Mouse (Mus musculus) layer of hippocampus, postnatal 14 days (tissue): ENCODE measurements around the gene Kif6. TPM values are rescaled to one million over a fixed set of nuclear protein-coding genes. Genes with fewer than 3 reads are reported as not detected.

Experiments
- DNase-seq, 2 experiments: peaks; one replicate each; pipeline ENCODE4 v3.0.0; 2021 to 2022; ENCODE audit warnings: low spot score in 2 of 2, mixed read lengths in 1 of 2
- total RNA-seq, 2 experiments: library from RNA; stranded (reverse); gene quantifications; 2 replicates each; pipeline ENCODE4 v1.2.3; 2021

Gene Kif6
- total RNA-seq, 2 experiments from 2014 or later, result 3.9 to 4.8 TPM

GRCm38 (mm10) chr17:49652800-49653199 lies 37.9 kb downstream of the Kif6 start:
- DNase-seq, result no peak

- DNase-seq, result no peak
Observed at GRCm38 (mm10) chr17:49661626-49662025, 46.7 kb downstream of the Kif6 start.

- DNase-seq, result peak in 1 of 2 experiments; percentile 25
Observed at GRCm38 (mm10) chr17:49666728-49667127, 51.8 kb downstream of the Kif6 start.

- no peak for DNase-seq
Observed at GRCm38 (mm10) chr17:49668296-49668695, 53.4 kb downstream of the Kif6 start.

GRCm38 (mm10) chr17:49671921-49672339 lies 57.0 kb downstream of the Kif6 start:
- no peak for DNase-seq

GRCm38 (mm10) chr17:49672421-49672820 lies 57.5 kb downstream of the Kif6 start:
- no peak for DNase-seq

DNA sequence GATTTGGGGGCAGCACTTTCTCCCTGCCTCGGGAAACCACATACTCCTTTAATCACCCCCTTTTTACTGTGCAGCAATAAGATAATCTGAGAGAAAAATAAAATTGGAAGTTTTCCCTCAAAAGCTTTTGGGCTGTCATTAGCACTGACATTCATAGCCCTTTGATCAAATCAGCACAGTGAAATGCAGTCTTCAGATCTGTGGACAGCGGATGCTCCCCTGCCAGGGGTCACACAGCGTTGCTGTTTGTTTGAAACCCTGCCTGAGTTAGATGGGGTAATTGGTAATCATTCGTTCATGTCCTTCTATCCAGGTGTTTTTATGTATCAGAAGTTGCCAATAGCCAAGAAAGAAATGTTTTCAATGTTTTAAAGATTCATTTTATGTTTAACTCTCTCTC lies 60.7 kb downstream of the Kif6 start:
- no peak for DNase-seq

DNA sequence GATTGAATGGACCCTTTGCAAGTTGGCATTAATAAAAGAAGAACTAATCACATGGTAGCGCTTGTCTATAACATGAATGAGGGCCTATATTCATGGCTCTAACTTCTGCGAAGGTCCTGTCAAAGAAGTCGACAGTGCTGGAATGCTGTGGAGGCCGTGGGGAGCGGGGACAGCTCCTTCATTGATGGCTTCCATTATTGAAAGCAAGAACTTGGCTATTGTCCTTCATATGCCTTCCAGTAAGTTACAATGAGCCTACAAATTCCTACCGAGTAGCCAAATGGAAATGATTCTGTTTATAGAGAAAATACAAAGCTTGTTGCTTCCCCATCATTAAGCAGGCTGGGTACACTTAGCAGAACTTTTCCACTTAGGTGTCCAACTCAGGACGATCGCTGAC lies 66.5 kb downstream of the Kif6 start:
- no peak for DNase-seq

- DNase-seq, result no peak
Observed at GRCm38 (mm10) chr17:49684146-49684545, 69.2 kb downstream of the Kif6 start.

GRCm38 (mm10) chr17:49690607-49691454 lies 75.9 kb downstream of the Kif6 start:
- DNase-seq, result no peak

- DNase-seq, result no peak
Observed at GRCm38 (mm10) chr17:49691455-49691805, 76.5 kb downstream of the Kif6 start.

GRCm38 (mm10) chr17:49693206-49693605 lies 78.3 kb downstream of the Kif6 start:
- no peak for DNase-seq

DNA sequence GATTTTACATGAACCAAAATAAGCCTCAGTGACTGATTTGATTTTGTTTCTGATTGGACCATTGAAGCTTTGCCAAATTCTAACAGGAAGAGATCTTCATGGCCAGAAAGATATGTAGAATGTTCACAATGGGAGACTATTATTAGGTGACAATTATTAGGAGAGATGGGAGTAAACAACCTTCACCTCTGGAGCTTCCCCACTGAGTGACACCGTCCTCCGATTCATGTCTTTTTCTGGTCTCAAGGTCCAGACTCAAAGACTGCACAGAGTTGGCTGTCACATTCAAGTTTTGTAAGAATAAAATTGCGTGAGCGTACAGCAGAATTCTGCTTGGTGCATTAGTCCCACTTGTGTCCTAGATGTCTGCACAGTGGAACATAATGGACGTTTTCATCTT lies 82.3 kb downstream of the Kif6 start:
- DNase-seq, result no peak

GRCm38 (mm10) chr17:49703492-49704249 lies 88.7 kb downstream of the Kif6 start:
- DNase-seq, result peak; percentile 55 to 90

GRCm38 (mm10) chr17:49709192-49709591 lies 94.3 kb downstream of the Kif6 start:
- DNase-seq, result peak in 1 of 2 experiments; percentile 52

DNA sequence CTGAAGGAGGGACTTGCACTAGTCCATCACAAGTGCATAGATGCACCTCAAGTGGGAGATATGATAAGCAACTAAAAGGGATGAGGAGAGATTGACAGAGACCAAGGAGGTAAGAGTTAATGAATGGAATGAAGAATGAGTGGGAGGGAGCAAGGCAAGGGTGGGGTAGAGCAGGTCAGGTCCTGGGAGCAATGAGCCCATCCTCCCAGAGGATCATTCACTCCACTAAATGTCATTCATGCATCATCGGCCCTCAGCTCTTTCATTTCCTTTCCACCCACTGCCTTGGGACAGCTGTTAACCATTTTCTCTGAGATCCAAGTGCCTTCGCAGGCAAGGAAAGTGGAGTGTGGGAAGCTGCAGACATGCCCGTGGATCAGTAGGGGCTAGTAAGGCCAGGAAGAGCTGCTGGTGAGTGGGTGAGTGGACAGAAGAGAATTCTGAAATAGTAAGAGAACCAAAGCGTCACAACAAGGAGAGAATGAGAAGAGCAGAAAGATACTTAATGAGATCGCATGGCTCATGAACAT lies 95.2 kb downstream of the Kif6 start:
- no peak for DNase-seq

- no peak for DNase-seq
Observed at GRCm38 (mm10) chr17:49726206-49726605, 111.3 kb downstream of the Kif6 start.

DNA sequence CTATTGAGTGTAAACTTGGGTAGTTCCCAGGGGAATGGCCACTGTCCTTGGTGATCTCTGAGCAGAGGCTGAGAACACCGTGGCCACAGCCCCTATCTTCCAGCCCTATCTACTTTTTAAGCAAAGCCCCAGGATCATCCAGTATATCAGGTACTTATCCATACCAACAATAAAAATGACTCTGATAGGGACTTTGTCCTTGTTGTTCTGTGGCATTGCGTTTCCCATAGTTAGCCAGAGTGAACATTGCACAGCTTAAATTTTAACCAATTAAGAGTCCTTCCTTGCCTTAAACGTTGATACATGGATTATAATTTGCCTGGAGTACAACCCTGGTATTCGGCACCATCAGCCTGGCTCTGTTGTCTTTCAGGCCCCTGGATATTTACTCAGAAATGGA lies 112.0 kb downstream of the Kif6 start:
- no peak for DNase-seq

DNA sequence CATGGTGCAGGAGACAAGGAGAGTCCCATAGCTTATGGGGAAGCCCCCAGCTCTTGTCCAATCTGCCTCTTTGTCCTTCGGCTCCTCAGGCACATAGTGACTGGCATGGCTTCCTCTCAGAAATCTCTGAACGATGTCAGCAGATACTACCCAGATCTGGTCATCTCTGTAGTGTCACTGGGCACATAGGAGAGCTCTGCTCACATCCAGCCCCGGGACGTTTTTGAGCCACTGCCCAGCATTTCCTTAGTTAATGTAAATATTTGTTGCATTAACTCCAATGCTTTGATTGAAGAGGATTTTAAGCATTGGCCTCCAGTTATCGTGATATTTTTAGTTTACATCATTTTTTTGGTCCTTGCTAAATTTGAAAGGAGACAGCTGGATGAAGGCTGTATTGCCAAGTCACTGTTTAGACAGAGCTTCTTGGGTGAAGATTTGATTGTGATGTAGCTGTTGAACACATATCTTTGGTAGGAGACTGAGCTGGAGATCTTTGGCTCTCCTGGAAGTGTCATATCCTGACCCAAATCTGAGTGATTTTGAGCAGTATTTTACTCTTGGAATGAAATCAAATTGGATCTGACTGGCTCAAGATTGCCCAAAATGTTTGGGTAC lies 112.6 kb downstream of the Kif6 start:
- no peak for DNase-seq

DNA sequence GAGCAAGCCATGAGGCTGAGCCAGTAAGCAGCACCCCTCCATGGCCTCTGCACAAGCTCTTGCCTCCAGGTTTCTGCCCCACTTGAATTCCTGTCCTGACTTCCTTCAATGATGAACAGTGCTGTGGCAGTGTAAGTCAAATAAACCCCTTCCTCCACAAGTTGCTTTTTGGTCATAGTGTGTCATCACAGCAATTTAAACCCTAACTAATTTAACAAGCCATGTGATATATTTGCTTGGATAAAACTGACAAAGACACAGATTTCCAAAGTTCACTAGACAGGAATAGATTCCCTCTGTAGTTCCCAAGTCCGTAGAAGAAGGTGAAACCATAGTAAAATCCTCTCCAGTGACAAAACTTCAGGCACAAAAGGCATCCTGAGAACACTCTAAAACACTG lies 114.9 kb downstream of the Kif6 start:
- no peak for DNase-seq

DNA sequence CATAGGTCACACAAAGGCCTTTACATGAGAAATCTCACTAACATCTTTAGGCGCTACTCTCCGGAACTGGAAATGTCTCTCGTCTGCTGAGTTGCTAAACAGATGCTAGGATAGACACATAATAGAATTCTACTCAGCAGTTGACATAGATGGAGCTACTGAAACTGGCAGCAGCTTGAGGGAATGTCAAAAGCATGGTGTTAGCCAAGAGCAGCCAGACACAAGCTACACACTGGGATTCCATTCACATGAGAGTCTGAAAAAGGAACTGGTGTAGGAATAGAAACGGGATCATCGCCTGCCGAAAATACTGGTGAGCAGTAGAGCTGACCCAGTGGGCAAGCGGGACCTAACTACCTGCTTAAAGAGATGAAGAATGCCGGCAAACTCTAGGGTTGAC lies 117.8 kb downstream of the Kif6 start:
- peak; percentile 27 to 64 for DNase-seq

GRCm38 (mm10) chr17:49734079-49734478 lies 119.1 kb downstream of the Kif6 start:
- DNase-seq, result no peak
